Mouse (Mus musculus): Measurements from ENCODE around the gene Cnot10. TPM values are rescaled to one million over a fixed set of nuclear protein-coding genes. Genes with fewer than 3 reads are reported as not detected.

Gene Cnot10
- polyA plus RNA-seq, 1 experiment from 2014 or later = 65.8 TPM

DNA sequence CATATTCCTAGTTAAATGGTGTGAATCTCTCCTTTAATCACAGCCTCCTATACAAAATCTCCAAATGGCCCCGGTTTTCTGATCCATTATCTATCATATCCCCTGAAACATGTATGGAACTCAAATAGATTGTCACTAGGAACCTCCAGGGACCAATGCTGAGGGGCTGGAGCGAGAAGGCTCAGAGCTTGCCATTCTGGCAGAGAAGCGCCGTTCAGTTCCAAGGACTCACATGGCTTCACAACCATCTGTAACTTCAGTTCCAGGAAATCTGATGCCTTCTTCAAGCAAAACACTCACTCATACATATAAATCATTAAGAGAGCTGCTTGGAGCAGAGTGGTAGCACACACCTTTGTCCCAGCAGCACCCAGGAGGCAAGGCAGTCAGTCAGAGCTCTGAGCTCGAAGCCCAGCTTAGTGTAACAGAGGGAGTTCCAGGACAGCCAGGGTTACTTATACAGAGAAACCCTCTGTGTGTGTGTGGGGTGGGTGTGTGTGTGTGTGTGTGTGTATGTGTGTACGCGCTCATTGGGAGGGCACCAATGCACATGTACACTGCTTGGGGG, 100.9 kb downstream of the Cnot10 start:
- Histone ChIP-seq H3K36me3 (ENCODE audit: control insufficient read depth, insufficient read depth, low read length) (no peaks in the 10 kb centered on the region), H3K9me3 (ENCODE audit: control insufficient read depth, low read length) (no peaks in the 10 kb centered on the region), H3K27me3 (replicated peaks; ENCODE audit: control insufficient read depth, insufficient read depth, low read length) (no peaks in the 10 kb centered on the region), H3K4me2 (ENCODE audit: low read length) (no peak overlapping the region), H3K4me1 (replicated peaks; ENCODE audit: control insufficient read depth, insufficient read depth, low read length) (0 out of 2 replicates have a peak, but pooled peaks cover 1% of the 10 kb centered on the region), H3K9ac (ENCODE audit: low read length) (no peak overlapping the region), H3K4me3 (ENCODE audit: low read depth, low read length) (no peak overlapping the region), H3K27ac (ENCODE audit: low read depth) (no peak overlapping the region)
- ATAC-seq (replicated peaks; ENCODE audit: low FRiP score, low TSS enrichment, low read depth) (no peak), DNase-seq (ENCODE audit: low spot score) (no peak)
- 60% methylated on average over 7 of the region's 7 CpGs for WGBS

DNA sequence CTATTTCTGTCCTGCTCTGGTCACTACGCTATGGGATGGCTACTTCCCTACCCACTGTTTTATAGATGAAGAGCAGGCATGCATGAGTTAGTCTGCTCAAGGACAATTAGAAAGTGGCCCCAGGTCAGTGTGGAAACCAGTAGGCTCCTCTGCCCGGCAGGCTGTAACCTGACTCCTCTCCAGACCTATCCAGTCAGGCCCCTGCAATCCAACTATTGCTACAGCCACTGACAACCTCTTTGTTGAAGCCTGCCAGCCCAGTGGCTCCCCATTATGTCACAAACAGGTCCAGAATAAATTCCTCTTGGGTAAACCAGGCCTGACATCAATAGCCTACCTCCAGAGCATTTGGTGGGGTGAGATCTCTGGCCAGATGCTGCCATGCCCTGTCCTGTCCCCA, 103.4 kb downstream of the Cnot10 start:
- Histone ChIP-seq H3K27me3 (replicated peaks; ENCODE audit: control insufficient read depth, insufficient read depth, low read length) (no peaks in the 10 kb centered on the region), H3K4me2 (ENCODE audit: low read length) (no peak overlapping the region), H3K4me1 (replicated peaks; ENCODE audit: control insufficient read depth, insufficient read depth, low read length) (no peaks in the 10 kb centered on the region), H3K4me3 (ENCODE audit: low read depth, low read length) (no peak overlapping the region), H3K27ac (ENCODE audit: low read depth) (no peak overlapping the region), H3K36me3 (ENCODE audit: control insufficient read depth, insufficient read depth, low read length) (no peaks in the 10 kb centered on the region), H3K9me3 (ENCODE audit: control insufficient read depth, low read length) (no peaks in the 10 kb centered on the region), H3K9ac (ENCODE audit: low read length) (no peak overlapping the region)
- DNase-seq (ENCODE audit: low spot score) = no peak
- no peak for ATAC-seq (replicated peaks; ENCODE audit: low FRiP score, low TSS enrichment, low read depth)
- 29% methylated on average over 2 of the region's 2 CpGs for WGBS

Other genes with a start within 250 kb of the Cnot10 start
- 124 and 126 TPM in 2 replicates for gene Crtap, start 249.5 kb downstream of the Cnot10 start, polyA plus RNA-seq (2014; fragmentation: Nextera tagmentation; extraction: Ambion mirVana)
- gene Glb1, start 239.1 kb downstream of the Cnot10 start, polyA plus RNA-seq (2014; fragmentation: Nextera tagmentation; extraction: Ambion mirVana) = 72.0 and 76.0 TPM in 2 replicates
- 5.1 and 5.5 TPM in 2 replicates for gene Tmppe, start 239.1 kb downstream of the Cnot10 start, polyA plus RNA-seq (2014; fragmentation: Nextera tagmentation; extraction: Ambion mirVana)
- 0.08 TPM in 2 replicates for gene Ccr4, start 135.3 kb downstream of the Cnot10 start, polyA plus RNA-seq (2014; fragmentation: Nextera tagmentation; extraction: Ambion mirVana)
- 0.46 TPM in 1 of 2 replicates, not detected in the other for gene C130032M10Rik, start 124.5 kb downstream of the Cnot10 start, polyA plus RNA-seq (2014; fragmentation: Nextera tagmentation; extraction: Ambion mirVana)
- gene Trim71, start 75.8 kb downstream of the Cnot10 start, polyA plus RNA-seq (2014; fragmentation: Nextera tagmentation; extraction: Ambion mirVana) = 2.7 and 2.9 TPM in 2 replicates
- gene Dync1li1, start 48.6 kb upstream of the Cnot10 start, polyA plus RNA-seq (2014; fragmentation: Nextera tagmentation; extraction: Ambion mirVana) = 41.5 and 55.5 TPM in 2 replicates
- 61.4 and 61.5 TPM in 2 replicates for gene Cmtm6, start 90.9 kb upstream of the Cnot10 start, polyA plus RNA-seq (2014; fragmentation: Nextera tagmentation; extraction: Ambion mirVana)
- gene Cmtm7, start 141.7 kb upstream of the Cnot10 start, polyA plus RNA-seq (2014; fragmentation: Nextera tagmentation; extraction: Ambion mirVana) = 96.5 and 101 TPM in 2 replicates
- 34.7 and 42.4 TPM in 2 replicates for gene Cmtm8, start 204.0 kb upstream of the Cnot10 start, polyA plus RNA-seq (2014; fragmentation: Nextera tagmentation; extraction: Ambion mirVana)